Mouse (Mus musculus) myocyte (in vitro differentiated cells): ENCODE measurements around the gene Naa38. TPM values are rescaled to one million over a fixed set of nuclear protein-coding genes. Genes with fewer than 3 reads are reported as not detected.

Experiments used
- H3K27me3 ChIP-seq: one replicate; pipeline ENCODE4 v1.6.1; 2011; ENCODE audit not compliant: control insufficient read depth, insufficient read depth, insufficient read length
- H3K36me3 ChIP-seq: one replicate; pipeline ENCODE4 v1.6.1; 2011; ENCODE audit not compliant: control insufficient read depth, insufficient read depth
- H3K4me2 ChIP-seq: one replicate; pipeline ENCODE4 v1.6.1; 2011; ENCODE audit warnings: low read depth, control low read depth
- H3K4me3 ChIP-seq: one replicate; pipeline ENCODE4 v1.5.1; 2011; ENCODE audit warnings: mild to moderate bottlenecking, control low read depth, moderate library complexity
- H3K79me2 ChIP-seq: one replicate; pipeline ENCODE4 v1.6.1; 2011; ENCODE audit not compliant: control insufficient read depth, insufficient read depth
- H3ac ChIP-seq: one replicate; pipeline ENCODE4 v1.6.1; 2011; ENCODE audit not compliant: control insufficient read depth, insufficient read length
- CEBPB ChIP-seq: IDR thresholded peaks from 2 replicates; pipeline ENCODE4 v1.6.1; 2011; ENCODE audit warnings: mild to moderate bottlenecking, moderate library complexity; ENCODE audit not compliant: poor library complexity, insufficient read depth, severe bottlenecking
- E2F4 ChIP-seq: IDR thresholded peaks from one replicate; pipeline ENCODE4 v1.6.1; 2011; ENCODE audit warnings: mild to moderate bottlenecking, control low read depth, moderate library complexity; ENCODE audit not compliant: insufficient read depth
- MAX ChIP-seq: IDR thresholded peaks from one replicate; pipeline ENCODE4 v1.6.1; 2011; ENCODE audit warnings: low read depth, mild to moderate bottlenecking, control low read depth
- MYOD1 ChIP-seq, 3 experiments: IDR thresholded peaks; one replicate each; pipeline ENCODE4 v1.6.1; 2011; ENCODE audit warnings: control low read depth in 2 of 3, low read depth in 2 of 3, mild to moderate bottlenecking in 2 of 3, moderate library complexity in 1 of 3; ENCODE audit not compliant: insufficient read length in 2 of 3, control insufficient read depth in 1 of 3
- MYOG ChIP-seq, 3 experiments: IDR thresholded peaks; one replicate each; pipeline ENCODE4 v1.6.1; 2011; ENCODE audit warnings: control low read depth in 2 of 3, low read depth in 2 of 3, mild to moderate bottlenecking in 2 of 3; ENCODE audit not compliant: insufficient read length in 2 of 3, control insufficient read depth in 1 of 3, insufficient read depth in 1 of 3
- POLR2A ChIP-seq: IDR thresholded peaks from one replicate; pipeline ENCODE4 v1.6.1; 2011; ENCODE audit warnings: low read depth, mild to moderate bottlenecking, control low read depth, moderate library complexity; ENCODE audit not compliant: insufficient read length
- POLR2AphosphoS2 ChIP-seq: IDR thresholded peaks from one replicate; pipeline ENCODE4 v1.6.1; 2011; ENCODE audit warnings: low read depth, control low read depth; ENCODE audit not compliant: insufficient read length
- REST ChIP-seq: IDR thresholded peaks from one replicate; pipeline ENCODE4 v1.6.1; 2011; ENCODE audit warnings: mild to moderate bottlenecking, control low read depth, moderate library complexity; ENCODE audit not compliant: insufficient read depth, insufficient read length
- SRF ChIP-seq: IDR thresholded peaks from one replicate; pipeline ENCODE4 v1.6.1; 2011; ENCODE audit warnings: low read depth; ENCODE audit not compliant: control insufficient read depth, insufficient read length
- TCF12 ChIP-seq: IDR thresholded peaks from one replicate; pipeline ENCODE4 v1.6.1; 2011; ENCODE audit warnings: mild to moderate bottlenecking, control low read depth; ENCODE audit not compliant: poor library complexity, insufficient read depth, severe bottlenecking
- TCF3 ChIP-seq: IDR thresholded peaks from one replicate; pipeline ENCODE4 v1.6.1; 2011; ENCODE audit warnings: low read depth, control low read depth; ENCODE audit not compliant: insufficient read length
- USF1 ChIP-seq: IDR thresholded peaks from one replicate; pipeline ENCODE4 v1.6.1; 2011; ENCODE audit warnings: low read depth, mild to moderate bottlenecking, control low read depth, moderate library complexity
- polyA plus RNA-seq: library from polyadenylated mRNA; unstranded; fragments of >200 nt; fragmentation: generic; extraction: Trizol; gene quantifications from one replicate; pipeline ENCODE4 v1.2.1, GENCODE M21; 2012; ENCODE audit warnings: missing spikeins

Naa38 gene
- polyA plus RNA-seq, 1 experiment: 126 TPM

GRCm38 (mm10) chr11:69405397-69406200 is 10.3 kb downstream of the Naa38 start:
- no peak overlapping the region for H3ac ChIP-seq
- H3K4me2 ChIP-seq: no peak overlapping the region

DNA sequence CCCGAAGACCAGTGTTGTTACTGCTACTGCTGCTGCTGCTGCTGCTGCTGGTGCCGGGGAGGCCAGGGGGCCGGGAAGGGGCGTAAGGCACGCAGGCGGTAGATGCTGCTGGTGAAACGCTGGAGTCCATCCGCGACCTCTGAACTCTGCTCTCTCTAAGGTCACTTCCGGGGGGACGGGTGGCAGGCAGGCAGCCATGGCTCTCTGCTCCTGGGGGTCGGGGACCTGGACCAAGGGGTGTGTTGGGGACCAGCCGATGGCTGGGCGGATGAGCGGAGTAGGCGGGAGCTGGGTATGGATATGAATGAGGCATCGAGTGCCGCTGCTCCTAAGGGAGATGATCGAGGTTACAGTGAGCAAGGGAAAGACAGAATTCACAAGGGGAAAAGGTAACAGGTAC is 11.0 kb downstream of the Naa38 start:
- Histone ChIP-seq H3ac (no peak overlapping the region), H3K27me3 (no peaks in the 10 kb centered on the region)

More at GRCm38 (mm10) chr11:69405397-69406200, 10.3 kb downstream of the Naa38 start:
- no peaks in the 10 kb centered on the region for H3K27me3 ChIP-seq
- H3K36me3 ChIP-seq: peaks cover 51% of the 10 kb centered on the region
- H3K79me2 ChIP-seq: peaks cover 36% of the 10 kb centered on the region
- H3K4me3 ChIP-seq: no peak overlapping the region
- TF ChIP-seq MYOD1 (IDR thresholded peaks at IDR 0.05; ENCODE audit: control insufficient read depth in 1 of 3, insufficient read length in 2 of 3, low read depth in 2 of 3) (no peak), SRF (no peak), MAX (no peak), POLR2A (no peak), E2F4 (no peak), MYOG (IDR thresholded peaks at IDR 0.05; ENCODE audit: control insufficient read depth in 1 of 3, insufficient read depth in 1 of 3, insufficient read length in 2 of 3, low read depth in 2 of 3) (no peak), REST (no peak), CEBPB (no peak), POLR2AphosphoS2 (no peak), USF1 (no peak)

GRCm38 (mm10) chr11:69406867-69407723 is 11.8 kb downstream of the Naa38 start:
- no peak for TF ChIP-seq TCF3
- peak; percentile 21 for TF ChIP-seq POLR2AphosphoS2
- no peak for TF ChIP-seq POLR2A
- H3K79me2 ChIP-seq: peaks cover 45% of the 10 kb centered on the region
- no peaks in the 10 kb centered on the region for H3K27me3 ChIP-seq
- H3ac ChIP-seq: no peak overlapping the region
- no peak overlapping the region for H3K4me2 ChIP-seq
- H3K4me3 ChIP-seq: no peak overlapping the region
- H3K36me3 ChIP-seq: peaks cover 36% of the 10 kb centered on the region

More for the DNA sequence above, 11.0 kb downstream of the Naa38 start:
- TF ChIP-seq REST (no peak), MYOD1 (IDR thresholded peaks at IDR 0.05; ENCODE audit: control insufficient read depth in 1 of 3, insufficient read length in 2 of 3, low read depth in 2 of 3) (no peak), POLR2AphosphoS2 (no peak), TCF12 (no peak), CEBPB (no peak), MYOG (IDR thresholded peaks at IDR 0.05; ENCODE audit: control insufficient read depth in 1 of 3, insufficient read depth in 1 of 3, insufficient read length in 2 of 3, low read depth in 2 of 3) (no peak), E2F4 (no peak), MAX (no peak), TCF3 (no peak), SRF (no peak), USF1 (no peak)
- H3K36me3 ChIP-seq: peaks cover 44% of the 10 kb centered on the region
- peaks cover 41% of the 10 kb centered on the region for H3K79me2 ChIP-seq
- H3K4me3 ChIP-seq: no peak overlapping the region
- H3K4me2 ChIP-seq: no peak overlapping the region

DNA sequence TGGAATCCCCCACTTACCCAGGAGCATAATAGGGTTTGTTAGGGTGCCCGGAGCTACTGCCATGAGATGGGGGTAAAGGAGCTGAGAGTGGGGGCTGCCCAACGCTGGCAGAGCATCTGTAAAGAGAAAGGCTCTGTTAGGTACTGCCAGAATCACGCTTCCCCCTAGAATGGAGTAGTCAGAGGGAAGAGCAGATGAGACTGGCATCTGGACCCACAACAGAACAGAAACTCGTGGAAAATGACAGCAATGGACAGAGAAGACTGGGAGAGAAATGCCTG is 12.4 kb downstream of the Naa38 start:
- H3K4me3 ChIP-seq: peak overlapping the region; percentile 100
- no peak overlapping the region for H3ac ChIP-seq
- TF ChIP-seq CEBPB (no peak), TCF3 (no peak), MAX (no peak), POLR2A (no peak), E2F4 (no peak), USF1 (no peak), POLR2AphosphoS2 (no peak), TCF12 (no peak), MYOG (IDR thresholded peaks at IDR 0.05; ENCODE audit: control insufficient read depth in 1 of 3, insufficient read depth in 1 of 3, insufficient read length in 2 of 3, low read depth in 2 of 3) (no peak), MYOD1 (IDR thresholded peaks at IDR 0.05; ENCODE audit: control insufficient read depth in 1 of 3, insufficient read length in 2 of 3, low read depth in 2 of 3) (no peak), REST (no peak), SRF (no peak)
- peak overlapping the region; percentile 96 for H3K4me2 ChIP-seq
- no peaks in the 10 kb centered on the region for H3K27me3 ChIP-seq
- H3K36me3 ChIP-seq: peaks cover 35% of the 10 kb centered on the region
- H3K79me2 ChIP-seq: peaks cover 50% of the 10 kb centered on the region
